Mouse (Mus musculus) hematopoietic stem cell, adult 5-6 weeks (primary cell): ENCODE results near the gene Rpl35a. TPM values are rescaled to one million over a fixed set of nuclear protein-coding genes. Genes with fewer than 3 reads are reported as not detected.

Experiments used
- ATAC-seq, 2 experiments: fragments of 125-278 bp in 1 of 2; replicated peaks in 1 of 2; 2 replicates each; pipeline ENCODE4 v1.8.0; 2016 to 2017; ENCODE audit warnings: inconsistent platforms in 2 of 2, mild to moderate bottlenecking in 2 of 2, moderate number of reproducible peaks in 2 of 2, low read depth in 1 of 2, moderate TSS enrichment in 1 of 2; ENCODE audit not compliant: low FRiP score in 2 of 2, poor library complexity in 2 of 2, severe bottlenecking in 2 of 2, insufficient read depth in 1 of 2, low TSS enrichment in 1 of 2
- total RNA-seq: library from RNA; stranded (forward); fragments of 172-1452, 232-1000 nt; gene quantifications from 2 replicates; pipeline ENCODE4 v1.2.3, GENCODE M21; 2017

Gene Rpl35a
- total RNA-seq, 1 experiment from 2014 or later: 1,452 TPM

- ATAC-seq: no peak
Observed at GRCm38 (mm10) chr16:33076078-33076477, 19.8 kb downstream of the Rpl35a start.

- ATAC-seq: peak; percentile 32 to 59; a peak in 2 of 4 replicates
Observed at GRCm38 (mm10) chr16:33077069-33077627, 20.9 kb downstream of the Rpl35a start.

GRCm38 (mm10) chr16:33080063-33080462, 23.8 kb downstream of the Rpl35a start:
- ATAC-seq: no peak

GRCm38 (mm10) chr16:33082951-33083350, 26.7 kb downstream of the Rpl35a start:
- no peak for ATAC-seq

GRCm38 (mm10) chr16:33083996-33084395, 27.7 kb downstream of the Rpl35a start:
- no peak for ATAC-seq

GRCm38 (mm10) chr16:33085666-33086065, 29.4 kb downstream of the Rpl35a start:
- no peak for ATAC-seq

Other genes starting within 250 kb of the Rpl35a start
- not detected in 2 replicates for gene Smbd1, start 246.0 kb upstream of the Rpl35a start, total RNA-seq
- 73.0 and 86.8 TPM in 2 replicates for gene Fyttd1, start 179.0 kb upstream of the Rpl35a start, total RNA-seq
- gene Rubcn, start 178.7 kb upstream of the Rpl35a start, total RNA-seq: 12.9 and 16.2 TPM in 2 replicates
- gene Lrch3, start 142.4 kb upstream of the Rpl35a start, total RNA-seq: 24.5 TPM in 2 replicates
- gene Iqcg, start 235 bp upstream of the Rpl35a start, total RNA-seq: 0.79 and 3.3 TPM in 2 replicates
- 1.5 and 7.9 TPM in 2 replicates for gene Lmln, start 6.1 kb downstream of the Rpl35a start, total RNA-seq
- gene Osbpl11, start 128.6 kb downstream of the Rpl35a start, total RNA-seq: 17.5 and 20.2 TPM in 2 replicates
- gene Snx4, start 195.0 kb downstream of the Rpl35a start, total RNA-seq: 82.6 and 101 TPM in 2 replicates